Mouse (Mus musculus): ENCODE measurements around the gene Skap1.

DNA sequence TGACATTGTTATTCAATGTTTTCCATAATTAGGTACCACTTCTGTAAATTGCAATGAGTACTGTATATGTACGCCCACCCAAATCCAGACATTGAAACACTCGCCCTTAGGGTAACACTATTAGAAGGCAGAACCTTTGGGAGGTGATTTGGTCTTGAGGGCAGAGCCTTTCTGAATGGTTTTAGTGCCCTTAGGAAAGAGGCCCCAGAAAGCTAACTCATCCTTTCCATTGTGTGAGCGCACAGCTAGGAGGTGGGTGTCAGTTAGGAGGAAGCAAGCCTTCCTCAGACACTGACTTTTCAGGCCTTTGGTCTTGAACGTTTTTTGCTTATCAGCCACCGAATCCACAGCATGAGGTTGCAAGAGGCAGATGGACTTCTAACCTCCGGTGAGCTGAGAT, 29.5 kb upstream of the Skap1 start:
- TF ChIP-seq GATA1 (IDR thresholded peaks at IDR 0.05; ENCODE audit: borderline replicate concordance, low read length), result no peak
- TF ChIP-seq FLI1 (IDR thresholded peaks at IDR 0.05; ENCODE audit: low read length), result no peak

Data from megakaryocyte, embryonic 14.5 days (primary cell).